Mouse (Mus musculus): ENCODE results near the gene Il1rapl1.

The Il1rapl1 gene

DNA sequence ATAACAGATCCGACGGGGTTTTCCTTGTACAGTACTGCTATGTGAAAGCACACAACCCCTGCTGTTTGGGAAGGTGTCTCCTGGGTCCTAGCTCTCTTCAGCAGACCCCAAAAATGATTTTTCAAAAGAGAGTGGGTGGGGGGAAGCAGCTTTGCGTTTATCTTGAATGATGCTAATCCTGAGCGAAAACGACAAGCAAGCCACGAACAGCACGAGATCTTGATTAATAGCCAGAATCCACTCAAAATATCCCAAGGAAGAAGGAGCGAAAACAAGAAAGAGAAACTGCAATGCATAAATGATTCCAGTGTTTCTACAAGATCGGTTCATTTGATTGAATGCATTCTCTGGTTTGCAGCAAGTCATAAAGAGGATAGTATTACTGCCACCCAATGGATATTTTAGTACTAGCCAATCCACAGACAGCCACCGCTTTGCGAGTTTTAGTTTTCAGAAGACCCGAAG lies at the start of gene Il1rapl1:
Il1rapl1 (minus strand) TSS at position 37 of the 465 bp plus-strand sequence.
- no peak for DNase-seq (ENCODE audit: low spot score in 2 of 2)

DNA sequence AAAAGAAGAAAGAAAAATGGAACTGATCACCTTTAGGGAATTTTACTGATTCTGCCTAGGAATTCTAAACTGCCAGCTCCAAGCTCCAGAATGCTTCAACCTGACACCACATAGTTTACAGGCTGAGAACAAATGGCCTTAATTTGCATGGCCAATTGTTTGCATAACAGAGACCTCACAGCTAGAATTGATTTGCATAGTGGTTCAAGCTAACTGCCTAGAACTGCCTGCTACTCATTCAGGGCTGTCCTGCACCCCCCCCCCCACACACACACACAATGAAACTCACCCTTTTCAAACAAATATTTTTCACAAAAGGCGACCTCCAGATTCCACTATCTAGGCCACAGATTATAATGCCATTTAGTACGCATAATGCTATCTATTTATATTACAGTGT lies 42.6 kb upstream of the Il1rapl1 start:
- DNase-seq (ENCODE audit: low spot score in 2 of 2), result no peak

DNA sequence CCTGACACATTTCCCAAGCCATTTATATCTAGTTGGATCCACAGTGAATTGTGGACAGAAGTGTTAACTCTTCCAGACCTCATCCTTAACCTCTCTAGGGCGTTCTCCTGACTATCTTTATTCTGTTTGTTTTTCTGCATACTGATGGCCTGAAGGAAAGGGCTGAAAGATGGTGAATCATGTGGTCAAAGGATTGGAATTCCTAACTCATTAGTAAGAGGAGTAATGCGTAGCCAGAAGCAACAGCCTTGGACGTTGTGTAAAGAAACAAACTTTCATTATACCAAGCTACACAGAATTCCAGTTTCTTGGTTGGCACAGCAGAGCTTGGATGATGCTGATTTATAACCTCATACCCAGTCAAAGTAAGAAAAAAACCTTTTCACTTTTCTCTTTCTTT lies 10.2 kb upstream of the Il1rapl1 start:
- DNase-seq (ENCODE audit: low spot score in 2 of 2), result no peak

DNA sequence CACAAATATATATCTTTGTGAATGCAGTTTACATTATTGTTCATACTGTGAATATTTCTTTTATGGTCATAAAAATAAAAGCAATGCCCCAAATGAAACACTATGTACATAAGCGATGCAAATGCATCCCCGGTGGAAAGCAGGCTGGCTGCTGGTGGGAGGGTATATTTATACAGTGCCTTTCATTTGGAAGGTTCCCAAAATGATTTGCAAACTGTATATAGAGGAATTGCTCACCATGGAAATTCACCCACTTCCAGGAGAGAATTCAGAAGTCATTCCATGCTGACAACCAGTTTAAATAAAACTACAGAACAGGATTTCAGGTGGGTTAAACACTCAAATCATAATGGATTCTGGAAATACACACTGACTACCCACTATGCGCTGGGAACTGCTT lies 4.6 kb upstream of the Il1rapl1 start:
- no peak for DNase-seq (ENCODE audit: low spot score in 2 of 2)

DNA sequence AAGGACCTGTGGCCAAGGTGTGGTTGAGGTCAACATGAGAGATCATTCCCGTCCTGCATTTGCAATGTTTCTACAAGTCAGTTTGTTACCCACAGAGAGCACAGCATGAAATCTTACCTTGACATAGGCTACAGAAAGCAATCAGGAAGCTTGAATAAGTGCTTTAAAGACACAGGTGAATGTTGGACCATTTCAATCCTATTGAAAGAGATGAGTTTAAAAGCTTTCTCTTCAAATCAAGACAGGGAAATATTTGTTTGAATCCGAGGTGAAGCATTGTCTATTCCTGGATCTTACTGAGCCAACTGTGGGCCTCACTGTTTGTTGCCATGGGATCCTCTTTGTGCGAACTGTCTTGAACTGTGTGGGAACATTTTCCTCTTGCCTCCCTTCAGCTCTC lies 2.4 kb upstream of the Il1rapl1 start:
- DNase-seq (ENCODE audit: low spot score in 2 of 2), result no peak

DNA sequence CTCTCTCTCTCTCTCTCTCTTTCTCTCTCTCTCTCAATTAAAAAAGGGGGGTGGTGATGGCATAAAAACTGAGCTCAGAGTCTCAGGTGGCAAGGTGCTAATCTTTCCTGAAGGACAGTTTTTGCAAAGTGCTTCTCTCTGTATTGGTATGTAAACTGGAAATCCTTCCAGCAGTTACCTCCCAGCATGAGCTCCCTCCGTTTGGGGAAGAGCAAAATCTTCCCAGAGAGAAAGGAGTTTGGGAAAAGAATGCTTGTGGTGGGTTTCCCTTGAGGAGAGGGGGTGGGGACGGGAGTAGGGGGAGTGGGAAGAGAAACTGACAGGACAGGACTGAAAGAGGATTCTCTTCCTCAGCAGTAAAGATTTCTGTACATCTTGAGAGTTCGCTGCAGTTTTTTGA lies 881 bp upstream of the Il1rapl1 start:
- DNase-seq (ENCODE audit: low spot score in 2 of 2), result no peak

DNA sequence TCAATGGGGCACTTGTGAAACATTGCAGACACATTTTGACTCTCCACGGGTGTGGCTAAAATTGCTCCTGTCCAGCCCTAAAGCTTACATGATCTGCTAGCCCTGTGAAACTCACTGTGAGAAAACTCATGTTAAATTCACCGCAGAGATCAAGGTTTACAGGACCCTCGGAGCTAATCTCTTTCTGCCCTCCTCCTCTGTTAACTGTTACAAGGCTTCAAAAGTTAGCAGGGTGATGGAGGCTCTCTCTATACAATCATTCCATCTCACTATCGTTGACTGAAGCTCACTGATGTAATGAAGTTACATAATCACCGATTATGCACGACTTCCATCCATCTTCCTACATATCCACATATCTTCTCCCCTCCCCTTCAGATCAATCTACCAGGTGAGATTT lies 1.9 kb downstream of the Il1rapl1 start:
- DNase-seq (ENCODE audit: low spot score in 2 of 2), result no peak

DNA sequence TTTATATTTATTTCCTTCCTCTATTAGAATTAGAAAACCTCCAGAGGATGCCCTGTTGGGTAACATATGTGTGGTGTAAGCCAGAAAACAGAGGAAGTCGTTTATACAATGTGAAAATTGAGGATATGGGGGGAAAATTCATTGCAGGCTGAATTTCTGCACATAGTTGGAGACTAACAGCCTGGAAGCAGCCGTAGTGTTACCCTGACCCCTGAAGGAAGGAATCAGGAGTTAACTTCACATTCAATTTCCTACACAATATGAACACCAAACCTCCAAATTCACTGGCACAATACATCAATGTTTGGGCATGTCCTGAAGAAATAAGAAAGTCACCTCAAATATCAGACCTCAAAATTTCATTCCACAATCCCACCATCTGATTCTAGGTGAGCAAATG lies 3.2 kb downstream of the Il1rapl1 start:
- no peak for DNase-seq (ENCODE audit: low spot score in 2 of 2)

DNA sequence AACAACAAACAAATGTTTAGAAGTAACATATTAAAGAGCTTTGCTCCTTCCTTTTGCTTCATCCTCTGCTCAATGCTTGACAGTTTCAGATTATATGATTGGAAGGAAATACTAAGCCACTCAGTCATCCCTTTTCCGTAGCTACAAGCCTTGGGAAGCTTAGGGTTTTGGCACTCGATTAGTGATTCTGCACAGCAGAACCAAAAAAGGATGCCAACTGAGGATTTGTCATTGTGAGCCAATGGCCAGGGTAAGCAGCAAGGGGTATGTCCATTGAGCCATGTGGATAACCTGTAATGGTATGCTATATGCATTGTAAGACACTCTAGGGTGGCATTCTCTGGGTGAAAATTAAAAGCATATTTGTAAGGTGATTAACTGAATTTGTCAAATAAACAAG lies 5.7 kb downstream of the Il1rapl1 start:
- no peak for DNase-seq (ENCODE audit: low spot score in 2 of 2)

DNA sequence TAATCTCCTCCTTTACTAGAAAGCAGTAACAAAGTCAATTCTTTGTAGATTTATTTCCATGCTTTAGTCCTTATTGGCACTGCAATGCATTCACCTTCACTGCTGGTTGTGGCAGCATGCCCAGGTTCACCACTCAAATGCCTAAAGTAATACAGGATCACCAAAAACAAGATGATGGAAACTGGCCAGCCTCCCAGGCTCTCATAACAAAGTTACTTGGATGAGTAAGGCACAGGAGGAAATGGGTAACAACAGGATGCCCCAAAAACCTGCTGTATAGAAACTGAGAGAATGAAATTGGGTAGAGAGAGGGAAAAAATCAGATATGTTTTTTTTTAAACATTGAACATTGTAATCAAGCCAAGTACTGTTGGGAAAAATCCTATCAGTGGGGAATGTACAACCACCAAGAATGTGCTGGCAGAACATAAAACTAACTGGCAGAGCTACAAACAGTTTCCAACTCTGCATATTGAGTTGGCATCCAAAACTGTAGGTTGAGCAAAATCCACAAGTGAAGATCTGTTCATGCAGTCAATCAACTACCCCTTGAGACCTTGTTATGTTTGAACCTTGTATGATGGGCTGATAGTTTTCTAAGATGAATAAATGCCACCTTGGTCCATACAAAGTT lies 21.4 kb downstream of the Il1rapl1 start:
- DNase-seq (ENCODE audit: low spot score in 2 of 2), result no peak

DNA sequence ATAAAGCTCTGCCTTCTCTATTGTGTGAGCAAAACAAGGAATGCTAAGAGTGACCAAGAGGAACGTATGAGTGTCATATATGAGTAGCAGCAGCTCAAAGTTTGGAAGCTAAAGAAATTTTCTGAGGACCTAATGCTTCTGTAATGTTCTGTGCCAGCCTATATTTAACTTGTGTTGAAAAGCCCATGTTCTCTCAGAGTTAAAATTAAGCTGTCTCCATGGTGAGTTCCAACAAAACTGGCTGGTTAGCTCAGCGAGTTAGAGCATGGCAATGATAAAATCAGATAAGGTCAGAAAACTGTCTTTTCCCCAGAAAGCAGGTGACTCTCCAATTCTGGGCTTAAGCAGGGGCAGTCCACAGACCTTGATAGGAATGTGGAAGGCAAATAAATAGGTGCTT lies 25.6 kb downstream of the Il1rapl1 start:
- no peak for DNase-seq (ENCODE audit: low spot score in 2 of 2)

DNA sequence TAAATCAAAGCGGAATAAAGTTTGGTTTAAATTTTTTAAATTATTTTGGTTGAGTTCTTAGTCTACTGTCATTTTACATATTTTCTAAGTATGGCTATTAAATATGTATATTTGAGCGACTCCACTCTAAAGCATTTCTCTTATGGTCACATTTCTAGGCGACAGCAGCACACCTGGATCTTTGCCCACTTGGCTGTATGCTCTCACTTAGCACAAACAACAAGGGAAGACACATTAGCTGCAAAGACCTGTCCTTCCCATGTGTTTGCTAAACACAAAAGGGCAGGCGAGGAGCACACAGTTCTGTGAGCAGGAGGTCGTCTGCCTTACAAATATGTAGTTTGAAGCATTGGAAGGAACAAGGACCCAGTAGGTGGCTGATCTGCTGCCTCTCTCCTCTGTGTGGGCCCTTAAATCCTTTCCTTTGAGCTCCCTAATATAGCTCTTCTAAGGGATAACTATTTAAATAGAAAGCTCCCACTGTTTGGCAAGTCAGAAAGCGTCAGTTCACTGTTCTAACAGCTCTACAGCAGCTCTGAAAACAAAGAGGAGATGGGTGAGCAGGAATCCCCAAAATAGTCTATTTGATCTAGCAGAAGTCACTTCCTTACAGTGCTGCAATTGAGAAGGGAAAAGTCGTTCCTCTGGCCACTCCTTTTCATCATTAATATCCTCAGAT lies 42.6 kb downstream of the Il1rapl1 start:
- DNase-seq (ENCODE audit: low spot score in 2 of 2), result no peak

DNA sequence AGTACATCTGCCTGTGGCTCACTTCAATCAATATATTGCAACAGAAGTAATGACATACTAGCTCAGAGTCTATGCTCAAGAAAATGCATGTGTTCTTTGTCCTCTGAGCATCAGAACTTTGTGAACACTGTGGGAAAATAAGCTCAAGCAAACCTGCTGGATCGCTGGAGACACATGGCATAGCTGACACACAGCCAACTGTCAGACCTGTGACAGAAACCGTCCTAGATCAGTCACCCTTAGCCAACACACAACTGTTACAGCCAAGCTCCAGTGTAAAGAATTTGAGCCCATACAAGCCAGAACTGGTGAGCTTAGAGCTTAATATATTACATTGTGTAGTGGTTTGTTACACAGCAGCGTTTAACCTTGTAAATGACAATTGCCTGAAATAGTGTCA lies 45.1 kb downstream of the Il1rapl1 start:
- no peak for DNase-seq (ENCODE audit: low spot score in 2 of 2)

DNA sequence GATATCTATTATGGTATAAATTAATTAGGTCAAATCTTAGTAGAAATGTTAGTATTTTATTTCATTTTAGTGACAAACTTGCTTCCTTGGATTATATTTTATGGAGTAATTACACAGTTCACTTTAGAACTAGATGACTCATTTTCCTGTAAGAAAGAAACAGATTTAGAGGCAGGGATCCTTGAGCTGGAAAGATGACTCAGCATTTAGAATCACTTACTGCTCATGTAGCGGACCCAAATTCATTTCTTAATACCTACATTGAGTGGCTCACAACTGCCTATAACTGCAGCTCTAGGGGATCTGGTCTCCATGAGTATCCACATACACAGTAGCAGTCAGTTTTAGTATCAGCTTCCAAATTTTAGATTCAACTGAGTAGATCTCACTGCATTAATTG lies 71.9 kb downstream of the Il1rapl1 start:
- DNase-seq (ENCODE audit: low spot score in 2 of 2), result no peak

DNA sequence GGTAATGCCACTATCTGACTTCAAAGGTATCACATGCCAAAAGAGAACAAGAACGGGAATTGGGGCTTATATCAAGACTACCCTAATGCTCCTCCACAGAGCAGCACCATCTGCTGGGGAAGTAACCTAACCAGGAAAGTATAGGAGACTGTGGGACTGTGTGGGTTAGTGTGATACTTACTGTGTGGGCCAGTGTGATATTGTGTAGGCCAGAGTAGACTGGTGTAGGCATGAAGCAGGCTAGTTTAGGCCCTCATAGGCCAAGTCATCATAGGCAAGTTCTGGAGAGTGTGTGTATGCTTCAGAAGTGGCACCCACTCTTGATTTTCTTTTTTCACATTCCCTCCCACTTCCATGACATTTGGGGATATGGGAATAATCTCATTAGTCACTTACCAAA lies 76.5 kb downstream of the Il1rapl1 start:
- no peak for DNase-seq (ENCODE audit: low spot score in 2 of 2)

DNA sequence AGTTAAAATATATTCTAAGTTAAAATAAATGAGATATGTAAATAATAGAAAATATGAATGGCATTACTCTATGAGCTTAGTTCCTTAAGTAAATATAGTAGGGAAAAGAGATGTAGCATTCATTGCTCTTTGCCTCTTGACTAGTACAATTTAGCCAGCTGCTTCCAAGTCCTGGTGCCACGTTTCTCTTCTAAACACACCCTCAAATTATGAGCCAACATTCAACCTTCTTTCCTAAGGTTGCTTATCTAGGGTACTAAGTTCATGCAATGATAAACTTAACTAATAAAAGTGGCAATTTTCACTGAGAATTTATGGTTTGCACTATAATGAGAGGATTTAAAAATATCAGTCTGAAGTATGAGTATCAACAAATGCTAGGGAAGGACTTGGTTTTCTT lies 218.3 kb downstream of the Il1rapl1 start:
- no peak for DNase-seq (ENCODE audit: low spot score in 2 of 2)

DNA sequence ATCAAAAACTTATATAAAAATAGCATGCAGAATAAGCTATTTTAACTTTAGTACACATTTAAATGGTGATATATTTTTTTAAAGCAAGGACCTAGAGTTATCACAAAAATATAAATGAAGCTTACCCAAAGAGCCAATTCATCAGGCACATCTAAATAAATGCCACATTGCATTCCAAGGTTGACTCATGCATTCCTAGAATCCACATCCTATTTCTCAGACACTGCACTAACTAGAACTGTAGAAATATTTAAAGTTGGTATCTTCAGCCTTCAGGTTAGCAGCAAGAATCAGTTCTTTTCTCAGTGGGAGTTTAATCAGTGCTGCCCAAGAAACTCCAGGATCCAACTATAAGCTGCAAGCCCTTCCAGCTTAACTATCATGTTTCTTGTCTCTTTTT lies 223.5 kb downstream of the Il1rapl1 start:
- no peak for DNase-seq (ENCODE audit: low spot score in 2 of 2)

DNA sequence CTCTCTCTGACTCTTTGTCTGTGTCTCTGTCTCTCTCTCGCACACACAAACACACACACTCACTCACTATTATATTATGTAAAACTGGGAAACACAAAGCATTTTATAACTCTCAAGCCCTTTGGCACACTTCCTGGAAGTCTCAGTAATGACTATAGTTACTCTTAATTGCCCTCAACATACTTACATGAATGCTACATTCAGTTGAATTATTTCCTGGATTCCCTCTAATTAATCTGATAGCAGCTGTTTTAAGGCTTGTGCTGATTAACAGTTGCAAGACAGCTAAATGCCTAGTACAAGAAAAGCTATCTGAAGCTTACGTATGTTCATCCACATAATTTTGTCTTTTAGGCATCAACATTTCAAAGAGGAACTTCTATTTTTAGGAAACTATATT lies 261.3 kb downstream of the Il1rapl1 start:
- DNase-seq (ENCODE audit: low spot score in 2 of 2), result no peak

DNA sequence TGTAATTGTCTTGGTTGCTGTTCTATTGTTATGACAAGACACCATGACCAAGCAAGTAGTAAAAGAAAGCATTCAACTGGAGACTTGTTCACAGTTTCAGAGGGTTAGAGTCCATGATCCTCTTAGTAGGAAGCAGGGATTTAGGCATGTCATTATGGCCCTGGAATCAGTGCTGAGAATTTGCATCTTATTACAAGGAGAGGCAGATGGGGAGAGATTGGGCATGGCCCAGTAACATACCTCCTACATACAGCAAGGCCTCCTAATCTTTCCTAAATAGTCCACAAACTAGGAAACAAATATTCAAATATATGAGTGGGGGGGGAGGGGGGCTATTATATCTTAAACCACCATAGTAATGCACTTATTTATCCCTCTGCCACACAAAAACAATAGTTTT lies 301.6 kb downstream of the Il1rapl1 start:
- DNase-seq (ENCODE audit: low spot score in 2 of 2), result no peak

DNA sequence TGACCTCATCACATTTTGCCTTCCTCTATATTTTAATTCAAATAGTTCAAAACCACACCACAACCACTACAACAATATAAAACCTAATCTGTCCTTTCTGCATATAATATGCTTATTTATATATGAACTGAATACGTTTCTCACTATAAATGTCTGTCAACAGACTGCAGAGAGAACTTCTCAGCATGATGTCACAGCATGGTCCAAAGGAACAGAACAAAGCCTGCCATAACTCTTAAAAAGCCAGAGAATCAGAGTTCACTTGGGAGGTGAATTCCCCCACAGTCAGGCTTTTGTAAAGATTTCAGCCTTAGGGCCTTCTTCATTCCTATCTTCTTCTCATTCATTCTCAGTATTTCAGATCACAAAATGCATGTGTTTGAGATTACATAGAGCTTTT lies 307.7 kb downstream of the Il1rapl1 start:
- DNase-seq (ENCODE audit: low spot score in 2 of 2), result no peak

DNA sequence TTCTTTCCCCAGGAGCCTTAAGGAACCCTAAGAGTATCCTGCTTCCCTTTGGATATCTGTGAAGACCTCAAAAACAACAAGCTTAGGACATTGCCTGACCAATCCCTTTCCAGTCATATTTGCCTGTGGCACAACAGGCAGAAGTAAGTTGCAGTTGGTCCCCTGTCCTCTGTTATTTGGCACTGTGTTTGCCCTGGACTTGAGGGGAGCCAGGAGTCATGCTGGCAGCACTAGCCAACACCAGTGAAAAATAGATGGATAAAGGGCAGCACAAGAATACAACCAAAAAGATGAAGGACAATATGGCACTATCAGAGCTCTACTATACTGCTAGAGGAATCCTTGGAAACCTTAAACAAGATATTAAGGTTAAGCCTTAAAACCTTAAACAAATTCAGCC lies 322.4 kb downstream of the Il1rapl1 start:
- DNase-seq (ENCODE audit: low spot score in 2 of 2), result no peak

DNA sequence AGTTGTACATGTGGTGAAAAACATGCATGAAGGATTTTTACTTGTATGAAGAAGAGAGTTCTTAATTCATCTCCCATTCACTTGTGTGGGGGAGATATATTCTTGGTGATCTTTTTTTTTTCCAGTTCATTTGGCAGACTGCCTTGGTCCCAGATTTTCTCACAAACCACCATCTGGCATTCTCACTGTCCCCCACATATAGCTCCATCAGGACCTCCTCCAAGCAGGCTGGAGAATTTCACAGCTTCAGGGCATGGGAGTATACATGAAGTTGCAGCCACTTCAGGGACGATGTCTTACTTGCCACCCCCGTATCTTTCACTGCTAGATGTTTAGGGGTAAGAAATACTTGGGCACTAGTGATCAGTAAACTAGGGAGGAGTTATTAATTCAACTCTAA lies 404.9 kb downstream of the Il1rapl1 start:
- DNase-seq (ENCODE audit: low spot score in 2 of 2), result no peak

DNA sequence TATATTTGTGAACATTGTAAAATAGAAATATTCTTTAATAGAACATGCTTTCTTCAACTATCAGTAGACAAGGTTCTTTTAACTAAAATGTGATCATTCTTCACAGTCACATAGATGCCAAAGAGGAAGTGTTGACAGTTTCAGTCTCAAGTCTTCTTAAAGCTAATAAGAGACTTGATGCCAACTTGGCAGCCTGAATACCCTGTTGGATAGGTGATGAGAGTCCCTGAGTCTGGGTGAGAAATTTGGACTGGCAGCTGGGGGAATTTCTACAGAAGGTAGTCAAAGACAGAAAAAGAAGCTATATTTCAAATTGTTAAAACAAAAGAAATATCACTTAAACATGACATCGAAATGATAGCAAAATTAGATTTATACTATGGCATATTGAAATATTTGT lies 451.6 kb downstream of the Il1rapl1 start:
- no peak for DNase-seq (ENCODE audit: low spot score in 2 of 2)

DNA sequence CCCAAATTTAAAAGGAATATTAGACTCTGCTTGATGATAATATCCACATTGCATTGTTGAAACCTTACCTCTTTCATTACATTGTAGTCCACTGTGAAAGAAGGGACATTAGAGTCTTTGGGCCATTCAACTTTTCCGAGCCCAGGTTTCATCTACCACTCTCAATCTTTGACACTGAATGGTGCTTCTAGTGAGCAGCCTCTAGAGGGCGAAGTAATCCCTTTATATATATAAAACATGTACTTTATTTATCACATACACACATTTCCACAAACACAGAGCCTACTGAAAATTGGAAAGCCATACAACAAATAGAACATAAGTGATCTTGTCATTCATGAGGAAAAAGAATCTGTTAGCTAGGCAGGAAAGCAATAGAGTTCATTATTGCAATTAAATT lies 459.8 kb downstream of the Il1rapl1 start:
- DNase-seq (ENCODE audit: low spot score in 2 of 2), result no peak
